Mouse (Mus musculus) megakaryocyte, embryonic 14.5 days (primary cell): ENCODE measurements around the gene Sept10.

ENCODE experiments used
- FLI1 ChIP-seq: IDR thresholded peaks from 2 replicates; pipeline ENCODE4 v1.6.1; 2012; ENCODE audit warnings: low read length, inconsistent platforms, mixed read lengths
- GATA1 ChIP-seq: IDR thresholded peaks from 3 replicates; pipeline ENCODE4 v1.6.1; 2012; ENCODE audit warnings: mixed read lengths, low read length, inconsistent platforms, borderline replicate concordance

DNA sequence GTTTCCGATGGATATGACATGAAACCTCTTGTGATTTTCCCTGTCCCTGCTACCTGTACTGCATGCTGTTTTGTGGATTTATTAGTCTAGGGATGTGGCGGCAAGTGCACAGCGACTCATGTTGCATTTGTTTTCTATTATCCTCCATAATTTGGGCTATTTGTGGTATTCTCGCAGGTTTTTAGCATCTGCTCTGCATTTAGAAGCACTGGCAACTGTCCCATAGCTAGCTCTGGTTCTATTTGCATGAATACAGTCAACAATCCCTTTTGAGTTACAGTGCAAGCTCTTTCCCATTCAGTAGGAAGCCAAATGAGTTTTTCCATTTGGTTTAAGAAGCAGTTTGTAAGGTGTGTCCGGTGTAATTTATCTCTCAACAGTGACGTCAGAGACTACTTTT lies 37.9 kb upstream of the Sept10 start:
- TF ChIP-seq FLI1 (no peak), GATA1 (no peak)
